Mouse (Mus musculus) MEL (cell line): ENCODE results near the gene Krtap4-2. TPM values are rescaled to one million over a fixed set of nuclear protein-coding genes. Genes with fewer than 3 reads are reported as not detected.
"Not testable (repeated sequence)": the region's sequence is repeated elsewhere in the genome, so short reads cannot be mapped to it uniquely, and the experiment has no call there.

Experiments used
- DNase-seq: peaks from one replicate; pipeline ENCODE4 v3.0.0; 2011; ENCODE audit warnings: low read depth, low spot score
- H3K27ac ChIP-seq: 2 replicates; pipeline ENCODE4 v1.5.1; 2012; ENCODE audit warnings: low read depth, mild to moderate bottlenecking, control low read depth, low read length, moderate library complexity; ENCODE audit not compliant: control insufficient read depth
- H3K27me3 ChIP-seq, 2 experiments: fragments of 150-350 bp in 1 of 2; sonication (generic) in 1 of 2; 2 replicates each; pipeline ENCODE4 v1.6.1; 2012; ENCODE audit warnings: low read length in 2 of 2, mild to moderate bottlenecking in 2 of 2, improper control_type of control experiment in 1 of 2, moderate library complexity in 1 of 2; ENCODE audit not compliant: insufficient read depth in 2 of 2, control insufficient read depth in 1 of 2
- H3K36me3 ChIP-seq, 2 experiments: 2 replicates each; pipeline ENCODE4 v1.6.1; 2012 to 2014; ENCODE audit warnings: low read length in 2 of 2, improper control_type of control experiment in 1 of 2, inconsistent platforms in 1 of 2, mild to moderate bottlenecking in 1 of 2; ENCODE audit not compliant: insufficient read depth in 2 of 2, control insufficient read depth in 1 of 2
- H3K4me1 ChIP-seq, 2 experiments: fragments of 150-350 bp in 1 of 2; sonication (generic) in 1 of 2; 2 replicates each; pipeline ENCODE4 v1.6.1; 2012; ENCODE audit warnings: low read length in 2 of 2, improper control_type of control experiment in 1 of 2, mild to moderate bottlenecking in 1 of 2; ENCODE audit not compliant: insufficient read depth in 2 of 2, control insufficient read depth in 1 of 2
- H3K4me3 ChIP-seq, 2 experiments: fragments of 150-350 bp in 1 of 2; sonication (generic) in 1 of 2; 2 replicates each; pipeline ENCODE4 v1.5.1; 2012; ENCODE audit warnings: low read depth in 2 of 2, low read length in 2 of 2, mild to moderate bottlenecking in 2 of 2, moderate library complexity in 2 of 2, control low read depth in 1 of 2, improper control_type of control experiment in 1 of 2; ENCODE audit not compliant: control insufficient read depth in 1 of 2, insufficient read depth in 1 of 2
- H3K79me2 ChIP-seq: 2 replicates; pipeline ENCODE4 v1.6.1; 2012; ENCODE audit warnings: mild to moderate bottlenecking, low read length, moderate library complexity; ENCODE audit not compliant: control insufficient read depth, poor library complexity, insufficient read depth
- H3K9ac ChIP-seq: 2 replicates; pipeline ENCODE4 v1.6.1; 2012; ENCODE audit warnings: low read depth, mild to moderate bottlenecking, control low read depth, low read length, moderate library complexity; ENCODE audit not compliant: control insufficient read depth, poor library complexity, severe bottlenecking
- H3K9me3 ChIP-seq: fragments of 150-350 bp; sonication (generic); replicated peaks from 2 replicates; pipeline ENCODE4 v1.6.1; 2012; ENCODE audit warnings: mild to moderate bottlenecking, low read length, improper control_type of control experiment, moderate library complexity; ENCODE audit not compliant: insufficient read depth
- BHLHE40 ChIP-seq: IDR thresholded peaks from 2 replicates; pipeline ENCODE4 v1.6.1; 2012; ENCODE audit warnings: low read depth, mild to moderate bottlenecking, inconsistent platforms, low read length, improper control_type of control experiment, borderline replicate concordance
- CHD1 ChIP-seq: IDR thresholded peaks from 2 replicates; pipeline ENCODE4 v1.6.1; 2012; ENCODE audit warnings: low read depth, mild to moderate bottlenecking, inconsistent platforms, low read length, improper control_type of control experiment
- E2F4 ChIP-seq: IDR thresholded peaks from 2 replicates; pipeline ENCODE4 v1.6.1; 2011; ENCODE audit warnings: low read depth, low read length, improper control_type of control experiment, borderline replicate concordance
- ELF1 ChIP-seq: IDR thresholded peaks from 2 replicates; pipeline ENCODE4 v1.6.1; 2014; ENCODE audit warnings: low read depth, mild to moderate bottlenecking, inconsistent platforms, low read length, improper control_type of control experiment, moderate library complexity
- EP300 ChIP-seq, 2 experiments: IDR thresholded peaks; 2 replicates each; pipeline ENCODE4 v1.6.1; 2011; ENCODE audit warnings: improper control_type of control experiment in 2 of 2, low read length in 2 of 2, low read depth in 1 of 2, mild to moderate bottlenecking in 1 of 2
- ETS1 ChIP-seq: IDR thresholded peaks from 2 replicates; pipeline ENCODE4 v1.6.1; 2012; ENCODE audit warnings: low read depth, mild to moderate bottlenecking, inconsistent platforms, low read length, improper control_type of control experiment, moderate library complexity
- HCFC1 ChIP-seq: IDR thresholded peaks from 2 replicates; pipeline ENCODE4 v1.6.1; 2012; ENCODE audit warnings: low read depth, mild to moderate bottlenecking, inconsistent platforms, low read length, improper control_type of control experiment, moderate library complexity
- JUND ChIP-seq: IDR thresholded peaks from 2 replicates; pipeline ENCODE4 v1.6.1; 2011; ENCODE audit warnings: low read depth, mild to moderate bottlenecking, improper control_type of control experiment, low read length
- KAT2A ChIP-seq: conservative IDR thresholded peaks from 2 replicates; pipeline ENCODE4 v1.6.1; 2012; ENCODE audit warnings: low read depth, low read length, improper control_type of control experiment, inconsistent platforms
- MAFK ChIP-seq: IDR thresholded peaks from 2 replicates; pipeline ENCODE4 v1.6.1; 2011; ENCODE audit warnings: low read depth, mild to moderate bottlenecking, low read length, improper control_type of control experiment, borderline replicate concordance
- MAX ChIP-seq: IDR thresholded peaks from 2 replicates; pipeline ENCODE4 v1.6.1; 2011; ENCODE audit warnings: low read length, improper control_type of control experiment
- MAZ ChIP-seq: IDR thresholded peaks from 2 replicates; pipeline ENCODE4 v1.6.1; 2012; ENCODE audit warnings: low read depth, mild to moderate bottlenecking, inconsistent platforms, low read length, improper control_type of control experiment
- MEF2A ChIP-seq: IDR thresholded peaks from 2 replicates; pipeline ENCODE4 v1.6.1; 2014; ENCODE audit warnings: low read depth, mild to moderate bottlenecking, inconsistent platforms, low read length, improper control_type of control experiment; ENCODE audit not compliant: poor library complexity, insufficient replicate concordance, severe bottlenecking; ENCODE audit errors: extremely low read depth
- MYB ChIP-seq: IDR thresholded peaks from 2 replicates; pipeline ENCODE4 v1.6.1; 2011; ENCODE audit warnings: mild to moderate bottlenecking, low read depth, low read length, improper control_type of control experiment
- MYC ChIP-seq: IDR thresholded peaks from 2 replicates; pipeline ENCODE4 v1.6.1; 2011; ENCODE audit warnings: low read depth, mild to moderate bottlenecking, low read length, improper control_type of control experiment, moderate library complexity
- NELFE ChIP-seq: IDR thresholded peaks from 2 replicates; pipeline ENCODE4 v1.6.1; 2011; ENCODE audit warnings: low read depth, low read length, improper control_type of control experiment
- NRF1 ChIP-seq: IDR thresholded peaks from 2 replicates; pipeline ENCODE4 v1.6.1; 2014; ENCODE audit warnings: low read depth, mild to moderate bottlenecking, inconsistent platforms, low read length, improper control_type of control experiment, moderate library complexity; ENCODE audit not compliant: poor library complexity, insufficient read depth, severe bottlenecking
- POLR2AphosphoS2 ChIP-seq: IDR thresholded peaks from 2 replicates; pipeline ENCODE4 v1.6.1; 2011; ENCODE audit warnings: low read length, improper control_type of control experiment
- POLR2AphosphoS5 ChIP-seq: IDR thresholded peaks from 2 replicates; pipeline ENCODE4 v1.6.1; 2012; ENCODE audit warnings: low read depth, borderline replicate concordance, mild to moderate bottlenecking, inconsistent platforms, low read length, moderate library complexity, mixed read lengths
- RCOR1 ChIP-seq: IDR thresholded peaks from 2 replicates; pipeline ENCODE4 v1.6.1; 2012; ENCODE audit warnings: low read depth, mild to moderate bottlenecking, inconsistent platforms, low read length, improper control_type of control experiment
- SIN3A ChIP-seq: IDR thresholded peaks from 2 replicates; pipeline ENCODE4 v1.6.1; 2012; ENCODE audit warnings: low read length, improper control_type of control experiment, inconsistent platforms
- SMC3 ChIP-seq: IDR thresholded peaks from 2 replicates; pipeline ENCODE4 v1.6.1; 2011; ENCODE audit warnings: low read depth, low read length, improper control_type of control experiment
- TAL1 ChIP-seq: IDR thresholded peaks from 2 replicates; pipeline ENCODE4 v1.6.1; 2012; ENCODE audit warnings: mild to moderate bottlenecking, inconsistent platforms, low read length, moderate library complexity, mixed read lengths
- TBP ChIP-seq: IDR thresholded peaks from 2 replicates; pipeline ENCODE4 v1.8.0; 2011; ENCODE audit warnings: low read depth, low read length, improper control_type of control experiment
- USF2 ChIP-seq, 2 experiments: IDR thresholded peaks; 2 replicates each; pipeline ENCODE4 v1.6.1; 2011 to 2012; ENCODE audit warnings: improper control_type of control experiment in 2 of 2, low read length in 2 of 2, borderline replicate concordance in 1 of 2, inconsistent platforms in 1 of 2, low read depth in 1 of 2, mild to moderate bottlenecking in 1 of 2; ENCODE audit not compliant: insufficient read depth in 1 of 2
- ZC3H11A ChIP-seq: IDR thresholded peaks from 2 replicates; pipeline ENCODE4 v1.6.1; 2012; ENCODE audit warnings: low read depth, mild to moderate bottlenecking, inconsistent platforms, low read length, improper control_type of control experiment
- ZKSCAN1 ChIP-seq: IDR thresholded peaks from 2 replicates; pipeline ENCODE4 v1.6.1; 2012; ENCODE audit warnings: low read depth, mild to moderate bottlenecking, inconsistent platforms, low read length, improper control_type of control experiment, moderate library complexity
- ZNF384 ChIP-seq: IDR thresholded peaks from 2 replicates; pipeline ENCODE4 v1.6.1; 2012; ENCODE audit warnings: low read depth, mild to moderate bottlenecking, inconsistent platforms, low read length, improper control_type of control experiment
- polyA plus RNA-seq, 2 experiments: library from polyadenylated mRNA; stranded (reverse) in 1 of 2; unstranded in 1 of 2; fragments of >175 nt in 1 of 2; fragments of >200 nt in 1 of 2; gene quantifications; 2 replicates each; pipeline versions ENCODE4 v1.2.1 to v1.2.4; 2012; ENCODE audit warnings: low replicate concordance in 2 of 2, low read depth in 1 of 2; ENCODE audit not compliant: insufficient read length in 2 of 2, insufficient read depth in 1 of 2, missing spikeins in 1 of 2
- total RNA-seq: library from RNA; depleted of rRNA; stranded (reverse); fragments of 300-350 nt; gene quantifications from 2 replicates; pipeline ENCODE4 v1.2.3, GENCODE M21; 2012

Krtap4-2 gene
- total and polyA plus RNA-seq, 3 experiments: not detected

DNA sequence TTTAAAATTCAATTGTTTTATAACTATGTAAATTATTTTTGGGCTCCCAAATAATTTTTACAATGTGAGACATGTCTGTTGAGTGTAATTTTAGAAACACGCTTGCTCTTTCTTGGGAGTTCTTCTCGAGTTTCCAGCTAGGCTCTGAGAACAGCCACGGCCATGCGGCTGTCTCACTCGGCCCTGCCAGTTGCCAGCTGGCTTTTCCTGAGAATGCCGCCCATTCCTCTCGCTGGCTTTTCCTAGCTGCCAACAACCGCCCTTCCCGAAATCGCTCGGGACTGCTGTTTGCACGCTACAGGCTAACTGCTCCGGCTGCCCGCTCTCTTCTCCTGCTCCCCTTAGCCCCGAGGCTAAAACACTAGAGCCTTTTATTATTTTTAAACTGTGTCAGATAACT is 11.6 kb upstream of the Krtap4-2 start:
- no peaks in the 10 kb centered on the region for H3K27me3 ChIP-seq
- no peak overlapping the region for H3K9ac ChIP-seq
- TF ChIP-seq EP300 (IDR thresholded peaks at IDR 0.05; ENCODE audit: low read depth in 1 of 2, low read length in 2 of 2) (no peak), KAT2A (no peak), E2F4 (no peak), NRF1 (no peak), RCOR1 (no peak), ZNF384 (no peak), CHD1 (no peak), MYB (no peak), POLR2AphosphoS5 (no peak), HCFC1 (no peak), JUND (no peak), SMC3 (no peak), MAZ (no peak), ZKSCAN1 (no peak), USF2 (IDR thresholded peaks at IDR 0.05; ENCODE audit: borderline replicate concordance in 1 of 2, insufficient read depth in 1 of 2, low read depth in 1 of 2, low read length in 2 of 2) (no peak)
- no peaks in the 10 kb centered on the region; the same call in 1 of the 2 replicates for H3K9me3 ChIP-seq
- no peaks in the 10 kb centered on the region for H3K79me2 ChIP-seq
- no peaks in the 10 kb centered on the region for H3K36me3 ChIP-seq
- no peak overlapping the region for H3K27ac ChIP-seq
- H3K4me1 ChIP-seq: no peaks in the 10 kb centered on the region
- DNase-seq: no peak
- H3K4me3 ChIP-seq: no peak overlapping the region

DNA sequence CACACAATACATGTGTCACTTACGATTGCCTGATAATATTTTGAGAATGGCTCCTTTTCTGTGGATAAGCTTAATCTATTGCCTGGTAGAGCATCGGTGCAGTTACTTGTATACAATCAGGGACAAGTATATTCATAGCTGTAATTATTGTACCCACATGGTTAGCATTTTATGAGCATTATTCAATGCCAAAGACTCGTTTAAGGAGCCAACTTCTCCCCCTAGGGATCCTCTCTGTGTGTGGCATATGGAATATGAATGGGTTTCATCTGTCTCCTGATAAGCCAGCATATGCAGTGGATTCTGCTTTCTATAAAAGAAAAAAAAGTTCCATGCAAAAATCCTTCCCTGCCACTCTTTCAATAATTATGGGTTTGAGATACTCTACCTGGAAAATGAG is 9.5 kb upstream of the Krtap4-2 start:
- H3K36me3 ChIP-seq: no peaks in the 10 kb centered on the region
- H3K9me3 ChIP-seq: no peaks in the 10 kb centered on the region; the same call in 1 of the 2 replicates
- H3K79me2 ChIP-seq: no peaks in the 10 kb centered on the region
- no peak for DNase-seq
- TF ChIP-seq MAFK (no peak), ETS1 (no peak), MYB (no peak), ZC3H11A (no peak), SMC3 (no peak), TBP (no peak), MYC (no peak), ELF1 (no peak), RCOR1 (no peak), NELFE (no peak), POLR2AphosphoS2 (no peak), MAX (no peak), MEF2A (no peak), TAL1 (no peak), BHLHE40 (no peak), POLR2AphosphoS5 (no peak), SIN3A (no peak), USF2 (IDR thresholded peaks at IDR 0.05; ENCODE audit: borderline replicate concordance in 1 of 2, insufficient read depth in 1 of 2, low read depth in 1 of 2, low read length in 2 of 2) (no peak), MAZ (no peak)
- H3K27ac ChIP-seq: no peak overlapping the region
- no peaks in the 10 kb centered on the region for H3K27me3 ChIP-seq
- no peak overlapping the region for H3K4me3 ChIP-seq
- H3K4me1 ChIP-seq: no peaks in the 10 kb centered on the region
- no peak overlapping the region for H3K9ac ChIP-seq

GRCm38 (mm10) chr11:99643635-99644139 is 8.8 kb upstream of the Krtap4-2 start, which contains the start of gene Krtap4-7:
TSS of gene Krtap4-7 (minus strand) at chr11:99644089.
- not testable (repeated sequence) for DNase-seq, H3K9me3 ChIP-seq, H3K9ac ChIP-seq, H3K79me2 ChIP-seq, H3K27me3 ChIP-seq, H3K4me1 ChIP-seq, H3K27ac ChIP-seq, H3K36me3 ChIP-seq, H3K4me3 ChIP-seq
